Mouse (Mus musculus) bone marrow, adult 2 months (tissue): ENCODE measurements at regions not wholly inside any gene's neighbourhood (a gene's known extent, or its start where the extent isn't known, plus 50 kb on each side); places are given as distances from the start of the nearest gene placed in this dataset.
A peak's percentile ranks its signal among the peaks of the same experiment; 100 is the strongest.

ENCODE experiments used
- H3K27ac ChIP-seq: fragments of 200-500 bp; 2 replicates; pipeline ENCODE4 v1.5.1; 2012; ENCODE audit warnings: low read depth, mild to moderate bottlenecking, control low read depth, inconsistent platforms, low read length; ENCODE audit not compliant: control insufficient read depth, poor library complexity, insufficient read depth
- H3K4me1 ChIP-seq: fragments of 200-500 bp; 2 replicates; pipeline ENCODE4 v1.6.1; 2011; ENCODE audit warnings: low read length; ENCODE audit not compliant: control insufficient read depth, insufficient read depth
- H3K4me3 ChIP-seq: fragments of 200-500 bp; replicated peaks from 2 replicates; pipeline ENCODE3; 2011; ENCODE audit warnings: mild to moderate bottlenecking, low read depth, low read length, control low read depth; ENCODE audit not compliant: control insufficient read depth
- CTCF ChIP-seq: fragments of 200-500 bp; IDR thresholded peaks from 2 replicates; pipeline ENCODE4 v1.5.1; 2011; ENCODE audit warnings: low read length, control low read depth; ENCODE audit not compliant: control insufficient read depth, insufficient read depth
- POLR2A ChIP-seq: fragments of 200-500 bp; IDR thresholded peaks from 2 replicates; pipeline ENCODE4 v1.6.1; 2011; ENCODE audit warnings: low read depth, mild to moderate bottlenecking, control low read depth, low read length, borderline replicate concordance; ENCODE audit not compliant: control insufficient read depth
- WGBS: fragments of 180-500 bp; shearing (Covaris S2); methylation state at CpG from one replicate; pipeline ENCODE4 v1.1.7; 2018; 5-methylcytosine and 5-hydroxymethylcytosine counted together

DNA sequence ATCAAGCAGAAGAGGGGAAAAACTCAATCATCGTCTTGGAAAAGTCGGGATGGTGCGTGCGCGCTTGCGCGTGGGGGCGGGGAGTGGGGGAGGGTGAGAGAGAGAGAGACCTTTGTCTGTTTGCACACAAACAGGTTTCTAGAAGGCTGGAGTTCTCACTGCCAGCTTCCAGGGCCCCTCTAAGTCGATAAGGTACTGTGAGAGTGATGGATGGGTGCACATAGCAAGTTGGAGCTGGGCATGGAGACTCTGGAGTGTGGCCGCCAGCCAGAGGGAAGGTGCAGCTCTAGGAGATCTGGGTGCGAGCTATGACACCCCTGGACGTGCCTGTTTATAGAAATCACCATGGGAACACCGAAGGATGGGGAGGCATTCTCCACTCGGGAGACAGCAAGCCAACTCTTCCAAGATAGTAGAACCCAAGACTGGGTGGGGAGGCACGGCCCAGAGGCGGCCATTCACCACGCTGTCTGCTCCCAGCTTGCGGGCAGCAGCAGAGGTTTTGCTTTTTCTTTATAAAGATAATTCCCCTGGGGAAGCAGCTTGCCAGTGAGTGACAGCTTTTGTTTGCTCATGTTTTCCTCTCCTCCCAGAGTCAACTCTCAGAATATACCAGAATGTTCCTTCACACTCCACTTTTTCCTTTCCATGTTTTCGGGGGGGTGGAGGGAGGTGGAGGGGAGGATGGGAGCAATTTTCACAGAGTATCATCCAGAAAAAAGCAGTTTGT is 128.0 kb upstream of the Zfp703 start:
- no peak overlapping the region for H3K4me3 ChIP-seq
- peak; percentile 35; the same call in 1 of the 2 replicates for TF ChIP-seq POLR2A
- no peak for TF ChIP-seq CTCF
- 77% methylated on average over 19 of the region's 19 CpGs for WGBS

GRCm38 (mm10) chr8:26851871-26852800 is 125.0 kb upstream of the Zfp703 start:
- WGBS: 65% methylated on average over 18 of the region's 18 CpGs
- Histone ChIP-seq H3K4me1 (no peaks in the 10 kb centered on the region; the same call in 1 of the 2 replicates), H3K4me3 (no peak overlapping the region), H3K27ac (no peak overlapping the region)
- TF ChIP-seq POLR2A (no peak), CTCF (no peak)

More for the DNA sequence above, 128.0 kb upstream of the Zfp703 start:
- Histone ChIP-seq H3K4me1 (peaks cover 3% of the 10 kb centered on the region; the same call in 1 of the 2 replicates), H3K27ac (peak overlapping the region; percentile 51)

GRCm38 (mm10) chr8:26852921-26853320 is 124.2 kb upstream of the Zfp703 start:
- WGBS: 75% methylated on average over 8 of the region's 8 CpGs
- no peaks in the 10 kb centered on the region; the same call in 1 of the 2 replicates for H3K4me1 ChIP-seq
- no peak for TF ChIP-seq POLR2A
- TF ChIP-seq CTCF: no peak
- no peak overlapping the region for H3K4me3 ChIP-seq
- H3K27ac ChIP-seq: no peak overlapping the region

- no peaks in the 10 kb centered on the region; the same call in 1 of the 2 replicates for H3K4me1 ChIP-seq
- TF ChIP-seq CTCF: no peak
- TF ChIP-seq POLR2A: no peak
- 73% methylated on average over 12 of the region's 12 CpGs for WGBS
- H3K27ac ChIP-seq: no peak overlapping the region
- H3K4me3 ChIP-seq: no peak overlapping the region
These were observed 122.4 kb upstream of the Zfp703 start for GRCm38 (mm10) chr8:26854557-26855238.

GRCm38 (mm10) chr8:26855256-26855655 is 121.9 kb upstream of the Zfp703 start:
- TF ChIP-seq POLR2A (no peak), CTCF (no peak)
- 4% methylated on average over 6 of the region's 6 CpGs for WGBS
- H3K4me3 ChIP-seq: no peak overlapping the region
- H3K27ac ChIP-seq: no peak overlapping the region
- no peaks in the 10 kb centered on the region; the same call in 1 of the 2 replicates for H3K4me1 ChIP-seq

DNA sequence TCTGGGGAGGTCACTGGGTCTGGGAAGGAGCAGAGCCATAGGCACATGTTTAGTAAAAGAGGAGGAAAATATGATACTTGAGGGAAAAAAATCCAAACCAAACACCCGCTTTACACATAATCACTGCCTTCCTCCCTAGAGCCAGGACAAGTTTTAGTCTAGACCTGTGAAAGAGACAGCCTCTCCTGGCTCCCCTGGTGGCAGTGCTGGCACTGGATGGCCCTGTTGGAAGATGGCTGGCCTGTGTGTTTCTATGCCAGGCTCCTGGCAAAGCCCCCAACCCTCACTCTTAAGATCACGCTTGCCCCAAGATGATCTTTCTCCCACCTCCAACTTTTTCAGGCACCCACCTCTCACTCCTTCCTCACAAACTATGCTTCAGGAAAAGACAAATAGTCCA is 112.6 kb upstream of the Zfp703 start:
- H3K27ac ChIP-seq: no peak overlapping the region
- TF ChIP-seq POLR2A (no peak), CTCF (no peak)
- H3K4me3 ChIP-seq: no peak overlapping the region
- no peaks in the 10 kb centered on the region for H3K4me1 ChIP-seq
- WGBS: 86% methylated on average over 2 of the region's 2 CpGs

DNA sequence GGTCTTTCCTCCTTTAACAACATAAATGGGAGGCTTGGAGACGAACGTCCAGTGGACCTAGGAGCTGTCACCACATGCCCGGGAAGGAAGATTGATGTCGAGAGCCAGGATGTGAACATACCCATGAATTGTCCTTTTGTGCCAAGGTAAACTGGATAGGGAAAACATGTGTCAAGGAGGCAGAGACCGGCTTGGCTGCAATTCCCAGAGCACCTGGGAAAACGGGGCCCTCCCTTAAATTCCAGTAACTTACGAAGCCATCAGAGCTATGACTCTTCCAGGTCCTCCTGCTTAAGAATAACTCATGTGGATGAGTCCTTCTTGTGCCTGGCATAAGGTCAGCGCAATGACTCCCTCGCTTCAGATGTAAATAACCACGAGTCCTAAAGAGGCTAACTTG is 112.2 kb upstream of the Zfp703 start:
- Histone ChIP-seq H3K4me1 (no peaks in the 10 kb centered on the region), H3K27ac (no peak overlapping the region), H3K4me3 (no peak overlapping the region)
- no peak for TF ChIP-seq POLR2A
- WGBS: 82% methylated on average over 10 of the region's 10 CpGs
